Mouse (Mus musculus) megakaryocyte, embryonic 14.5 days (primary cell): ENCODE measurements around the gene Zfp169.

Experiments
- FLI1 ChIP-seq: IDR thresholded peaks from 2 replicates; pipeline ENCODE4 v1.6.1; 2012; ENCODE audit warnings: low read length, inconsistent platforms, mixed read lengths
- GATA1 ChIP-seq: IDR thresholded peaks from 3 replicates; pipeline ENCODE4 v1.6.1; 2012; ENCODE audit warnings: mixed read lengths, low read length, inconsistent platforms, borderline replicate concordance

- TF ChIP-seq GATA1 (no peak), FLI1 (no peak)
Measured at GRCm38 (mm10) chr13:48528123-48528871, 15.0 kb upstream of the Zfp169 start.
